Mouse (Mus musculus) liver, adult 2 months (tissue): ENCODE results near the gene Morn3. TPM values are rescaled to one million over a fixed set of nuclear protein-coding genes. Genes with fewer than 3 reads are reported as not detected.

Experiments
- DNase-seq: peaks from one replicate; pipeline ENCODE4 v3.0.0-alpha.2; 2011; ENCODE audit warnings: low read depth, low spot score; ENCODE audit errors: extremely low read depth
- H3K27ac ChIP-seq: fragments of 200-500 bp; replicated peaks from 2 replicates; pipeline ENCODE4 v1.5.1; 2012; ENCODE audit warnings: low read depth, mild to moderate bottlenecking, control low read depth, inconsistent platforms, low read length; ENCODE audit not compliant: insufficient read depth
- H3K27me3 ChIP-seq: fragments of 200-500 bp; 2 replicates; pipeline ENCODE4 v1.6.1; 2012; ENCODE audit warnings: mild to moderate bottlenecking, moderate library complexity, low read length, inconsistent platforms; ENCODE audit not compliant: control insufficient read depth, insufficient read depth
- H3K36me3 ChIP-seq: fragments of 200-500 bp; 2 replicates; pipeline ENCODE4 v1.6.1; 2012; ENCODE audit warnings: low read length, inconsistent platforms; ENCODE audit not compliant: control insufficient read depth, insufficient read depth
- H3K4me1 ChIP-seq: fragments of 200-500 bp; 2 replicates; pipeline ENCODE4 v1.6.1; 2011; ENCODE audit warnings: low read length; ENCODE audit not compliant: control insufficient read depth, insufficient read depth
- H3K4me3 ChIP-seq: fragments of 200-500 bp; 2 replicates; pipeline ENCODE4 v1.5.1; 2011; ENCODE audit warnings: low read depth, mild to moderate bottlenecking, control low read depth, low read length, moderate library complexity; ENCODE audit not compliant: insufficient read depth
- H3K79me2 ChIP-seq: fragments of 200-500 bp; 2 replicates; pipeline ENCODE4 v1.6.1; 2012; ENCODE audit warnings: inconsistent platforms, mild to moderate bottlenecking, low read length, moderate library complexity; ENCODE audit not compliant: control insufficient read depth, insufficient read depth
- H3K9ac ChIP-seq: fragments of 200-500 bp; 2 replicates; pipeline ENCODE4 v1.6.1; 2012; ENCODE audit warnings: low read depth, mild to moderate bottlenecking, control low read depth, inconsistent platforms, low read length
- CTCF ChIP-seq: fragments of 200-500 bp; IDR thresholded peaks from 2 replicates; pipeline ENCODE4 v1.5.1; 2011; ENCODE audit warnings: low read depth, low read length, control low read depth
- POLR2A ChIP-seq: fragments of 200-500 bp; IDR thresholded peaks from 2 replicates; pipeline ENCODE4 v1.6.1; 2011; ENCODE audit warnings: low read length, control low read depth; ENCODE audit not compliant: insufficient read depth; ENCODE audit errors: extremely low read depth
- WGBS: fragments of 180-500 bp; shearing (Covaris S2); methylation state at CpG from one replicate; pipeline ENCODE4 v1.1.7; 2018; 5-methylcytosine and 5-hydroxymethylcytosine counted together
- polyA plus RNA-seq: library from polyadenylated mRNA; depleted of rRNA; stranded (reverse); fragments of >200 nt; gene quantifications from 2 replicates; pipeline ENCODE4 v1.2.3, GENCODE M21; 2012
- total RNA-seq: library from RNA; depleted of rRNA; stranded (reverse); fragments of >200 nt; gene quantifications from 2 replicates; pipeline ENCODE4 v1.2.3, GENCODE M21; 2014

The Morn3 gene
- total and polyA plus RNA-seq, 2 experiments: not detected

DNA sequence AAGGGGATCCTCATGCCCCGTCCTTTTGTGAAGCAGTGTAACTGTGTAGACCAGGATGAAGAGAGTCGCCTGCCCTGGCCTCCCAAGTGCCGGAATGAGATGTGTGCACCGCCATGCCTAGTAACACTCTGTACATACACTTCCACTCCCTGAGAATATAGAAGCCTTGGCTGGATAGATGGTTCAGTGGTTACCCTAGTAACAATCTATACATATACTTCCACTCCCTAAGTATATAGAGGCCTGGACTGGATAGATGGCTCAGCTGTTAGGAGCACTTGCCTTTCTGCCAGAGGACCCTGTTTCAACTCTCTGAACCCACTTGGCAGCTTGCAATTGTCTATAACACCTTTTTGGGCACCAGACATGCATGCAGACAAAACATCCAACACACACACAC lies 11.7 kb downstream of the Morn3 start:
- no peak for DNase-seq
- 0 out of 2 replicates have a peak, but pooled peaks cover 3% of the 10 kb centered on the region for H3K36me3 ChIP-seq
- TF ChIP-seq CTCF: no peak
- no peak for TF ChIP-seq POLR2A
- 95% methylated on average over 4 of the region's 4 CpGs for WGBS
- no peak overlapping the region; the same call in 1 of the 2 replicates for H3K27ac ChIP-seq
- no peak overlapping the region for H3K9ac ChIP-seq
- H3K4me1 ChIP-seq: 0 out of 2 replicates have a peak, but pooled peaks cover 3% of the 10 kb centered on the region
- no peak overlapping the region for H3K4me3 ChIP-seq
- H3K27me3 ChIP-seq: no peaks in the 10 kb centered on the region
- no peaks in the 10 kb centered on the region for H3K79me2 ChIP-seq

DNA sequence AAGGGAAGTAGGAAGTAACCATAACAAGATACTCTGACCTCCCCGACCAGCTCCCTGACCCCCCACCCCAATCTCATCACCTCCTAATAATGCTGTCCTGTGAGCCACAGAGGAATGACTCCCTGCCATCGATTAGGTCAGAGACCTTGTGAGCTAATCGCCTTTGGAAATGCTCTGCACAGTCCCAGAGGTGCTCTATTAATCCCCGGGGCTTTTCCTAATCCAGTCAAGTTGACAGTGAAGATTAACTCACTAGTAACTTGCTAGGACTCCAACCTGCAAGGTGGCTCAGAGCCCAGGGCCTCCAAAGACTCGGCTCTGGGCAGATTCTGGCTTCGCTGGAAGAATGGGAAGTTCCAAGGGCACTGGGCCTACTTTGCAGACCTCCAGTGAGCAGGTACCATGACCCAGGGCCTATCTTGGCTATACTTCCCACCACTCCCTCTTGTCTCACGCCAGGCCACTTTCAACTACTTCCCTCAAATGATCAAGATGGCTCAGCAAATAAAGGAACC lies 13.1 kb downstream of the Morn3 start:
- Histone ChIP-seq H3K9ac (no peak overlapping the region), H3K4me1 (0 out of 2 replicates have a peak, but pooled peaks cover under 1% of the 10 kb centered on the region), H3K27me3 (no peaks in the 10 kb centered on the region), H3K79me2 (no peaks in the 10 kb centered on the region), H3K36me3 (0 out of 2 replicates have a peak, but pooled peaks cover 4% of the 10 kb centered on the region), H3K4me3 (no peak overlapping the region), H3K27ac (no peak overlapping the region)
- 59% methylated on average over 7 of the region's 7 CpGs for WGBS
- TF ChIP-seq CTCF (no peak), POLR2A (no peak)
- no peak for DNase-seq

GRCm38 (mm10) chr5:123031312-123031711 lies 15.5 kb downstream of the Morn3 start:
- peaks cover 3% of the 10 kb centered on the region for H3K4me1 ChIP-seq
- 96% methylated on average over 3 of the region's 3 CpGs for WGBS
- DNase-seq: no peak

DNA sequence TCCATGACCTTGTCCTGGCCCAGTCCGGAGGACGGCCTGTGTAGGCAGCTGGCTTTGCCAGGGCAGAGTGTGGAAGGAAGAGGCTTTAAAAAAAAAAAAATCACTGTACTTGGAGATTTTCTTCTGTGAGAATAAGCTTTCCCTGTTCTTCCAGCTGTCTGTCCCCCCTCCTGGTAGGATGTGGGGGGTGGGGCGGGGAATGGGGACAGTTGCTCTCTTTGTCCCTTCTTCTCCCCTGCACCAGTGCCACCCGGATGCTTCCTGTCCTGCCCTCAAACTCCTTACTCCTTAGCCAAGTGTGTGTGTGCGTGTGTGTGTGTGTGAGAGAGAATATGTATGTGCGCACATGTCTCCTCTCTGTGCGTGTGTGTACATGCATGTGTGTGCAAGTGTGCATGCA lies 17.1 kb downstream of the Morn3 start:
- TF ChIP-seq POLR2A: no peak
- no peak for TF ChIP-seq CTCF
- no peak overlapping the region for H3K9ac ChIP-seq
- no peaks in the 10 kb centered on the region for H3K27me3 ChIP-seq
- H3K79me2 ChIP-seq: no peaks in the 10 kb centered on the region
- 0 out of 2 replicates have a peak, but pooled peaks cover 4% of the 10 kb centered on the region for H3K36me3 ChIP-seq
- H3K27ac ChIP-seq: no peak overlapping the region
- 70% methylated on average over 7 of the region's 7 CpGs for WGBS
- H3K4me3 ChIP-seq: no peak overlapping the region
- peaks cover 3% of the 10 kb centered on the region for H3K4me1 ChIP-seq
- no peak for DNase-seq

More at GRCm38 (mm10) chr5:123031312-123031711, 15.5 kb downstream of the Morn3 start:
- TF ChIP-seq POLR2A (no peak), CTCF (no peak)
- Histone ChIP-seq H3K36me3 (0 out of 2 replicates have a peak, but pooled peaks cover 4% of the 10 kb centered on the region), H3K27ac (no peak overlapping the region), H3K79me2 (no peaks in the 10 kb centered on the region), H3K9ac (no peak overlapping the region), H3K4me3 (no peak overlapping the region), H3K27me3 (no peaks in the 10 kb centered on the region)

- Histone ChIP-seq H3K27ac (no peak overlapping the region), H3K4me1 (peaks cover 11% of the 10 kb centered on the region), H3K4me3 (no peak overlapping the region), H3K9ac (no peak overlapping the region), H3K27me3 (no peaks in the 10 kb centered on the region), H3K36me3 (0 out of 2 replicates have a peak, but pooled peaks cover 4% of the 10 kb centered on the region), H3K79me2 (peaks cover 2% of the 10 kb centered on the region; the same call in 1 of the 2 replicates)
- DNase-seq: no peak
- 38% methylated on average over 6 of the region's 6 CpGs for WGBS
- no peak for TF ChIP-seq POLR2A
Observed at GRCm38 (mm10) chr5:123027436-123027835, 19.4 kb downstream of the Morn3 start.

GRCm38 (mm10) chr5:123026414-123026813 lies 20.4 kb downstream of the Morn3 start:
- no peak for TF ChIP-seq CTCF
- no peak for TF ChIP-seq POLR2A
- Histone ChIP-seq H3K79me2 (peaks cover 2% of the 10 kb centered on the region; the same call in 1 of the 2 replicates), H3K36me3 (0 out of 2 replicates have a peak, but pooled peaks cover 4% of the 10 kb centered on the region), H3K4me3 (no peak overlapping the region), H3K9ac (no peak overlapping the region), H3K27ac (no peak overlapping the region), H3K27me3 (no peaks in the 10 kb centered on the region), H3K4me1 (peaks cover 14% of the 10 kb centered on the region)
- DNase-seq: no peak
- 80% methylated on average over 6 of the region's 6 CpGs for WGBS
